Mouse (Mus musculus) testis, adult 2 months (tissue): ENCODE measurements around the gene Cars2. TPM values are rescaled to one million over a fixed set of nuclear protein-coding genes. Genes with fewer than 3 reads are reported as not detected.
"Not testable (repeated sequence)": the region's sequence is repeated elsewhere in the genome, so short reads cannot be mapped to it uniquely, and the experiment has no call there.

ENCODE experiments used
- H3K27ac ChIP-seq: fragments of 200-500 bp; 2 replicates; pipeline ENCODE4 v1.5.1; 2012; ENCODE audit warnings: low read depth, low read length; ENCODE audit not compliant: control insufficient read depth, insufficient read depth
- H3K27me3 ChIP-seq: fragments of 200-500 bp; 2 replicates; pipeline ENCODE4 v1.6.1; 2012; ENCODE audit warnings: mild to moderate bottlenecking, low read length, moderate library complexity; ENCODE audit not compliant: control insufficient read depth, insufficient read depth
- H3K36me3 ChIP-seq: fragments of 200-500 bp; 2 replicates; pipeline ENCODE4 v1.6.1; 2012; ENCODE audit warnings: mild to moderate bottlenecking, low read length; ENCODE audit not compliant: control insufficient read depth, insufficient read depth
- H3K4me1 ChIP-seq: fragments of 200-500 bp; 2 replicates; pipeline ENCODE4 v1.6.1; 2012; ENCODE audit warnings: low read length; ENCODE audit not compliant: control insufficient read depth, insufficient read depth
- H3K4me3 ChIP-seq: fragments of 200-500 bp; 2 replicates; pipeline ENCODE4 v1.5.1; 2012; ENCODE audit warnings: low read depth, mild to moderate bottlenecking, low read length, moderate library complexity, mixed read lengths; ENCODE audit not compliant: control insufficient read depth
- CTCF ChIP-seq: fragments of 200-500 bp; IDR thresholded peaks from 2 replicates; pipeline ENCODE4 v1.5.1; 2012; ENCODE audit warnings: low read depth, mild to moderate bottlenecking, inconsistent platforms, low read length, moderate library complexity; ENCODE audit not compliant: control insufficient read depth, insufficient read depth, insufficient replicate concordance
- POLR2A ChIP-seq: fragments of 200-500 bp; IDR thresholded peaks from 2 replicates; pipeline ENCODE4 v1.6.1; 2012; ENCODE audit warnings: low read depth, mild to moderate bottlenecking, inconsistent platforms, low read length, moderate library complexity; ENCODE audit not compliant: control insufficient read depth
- polyA plus RNA-seq: library from polyadenylated mRNA; depleted of rRNA; stranded (reverse); fragments of >200 nt; gene quantifications from 2 replicates; pipeline ENCODE4 v1.2.3, GENCODE M21; 2012

Gene Cars2
- polyA plus RNA-seq, 1 experiment: 21.5 TPM

- Histone ChIP-seq H3K27ac (peak within 1 kb of the TSS; percentile 92), H3K4me1 (peaks cover 4% of the 10 kb centered on the region), H3K27me3 (no peaks in the 10 kb centered on the region), H3K36me3 (no peaks in the 10 kb centered on the region), H3K4me3 (peak within 1 kb of the TSS; percentile 89)
- no peak for TF ChIP-seq CTCF
- peak; percentile 81 for TF ChIP-seq POLR2A
Observed at GRCm38 (mm10) chr8:11497017-11497990, 53.3 kb downstream of the Cars2 start, which contains the start of gene Naxd. Gene Naxd (plus strand): TSS chr8:11497506.

- H3K4me1 ChIP-seq, H3K36me3 ChIP-seq, H3K27ac ChIP-seq, H3K4me3 ChIP-seq, H3K27me3 ChIP-seq: not testable (repeated sequence)
Observed at GRCm38 (mm10) chr8:11492340-11492739, 58.2 kb downstream of the Cars2 start.

GRCm38 (mm10) chr8:11487229-11487628 is 63.4 kb downstream of the Cars2 start:
- Histone ChIP-seq H3K36me3 (no peaks in the 10 kb centered on the region), H3K4me3 (no peak overlapping the region), H3K27ac (no peak overlapping the region), H3K4me1 (no peaks in the 10 kb centered on the region), H3K27me3 (no peaks in the 10 kb centered on the region)
- TF ChIP-seq POLR2A (no peak), CTCF (no peak)

GRCm38 (mm10) chr8:11486142-11486541 is 64.4 kb downstream of the Cars2 start:
- Histone ChIP-seq H3K27me3 (no peaks in the 10 kb centered on the region), H3K36me3 (no peaks in the 10 kb centered on the region)

GRCm38 (mm10) chr8:11482537-11482936 is 68.0 kb downstream of the Cars2 start:
- Histone ChIP-seq H3K27ac (no peak overlapping the region; the same call in 1 of the 2 replicates), H3K4me3 (no peak overlapping the region), H3K4me1 (peaks cover 27% of the 10 kb centered on the region), H3K27me3 (no peaks in the 10 kb centered on the region), H3K36me3 (no peaks in the 10 kb centered on the region)
- TF ChIP-seq CTCF: no peak
- TF ChIP-seq POLR2A: no peak

More at GRCm38 (mm10) chr8:11486142-11486541, 64.4 kb downstream of the Cars2 start:
- peak; percentile 79 for TF ChIP-seq CTCF
- TF ChIP-seq POLR2A: no peak
- peaks cover 4% of the 10 kb centered on the region for H3K4me1 ChIP-seq
- no peak overlapping the region for H3K27ac ChIP-seq
- H3K4me3 ChIP-seq: no peak overlapping the region

DNA sequence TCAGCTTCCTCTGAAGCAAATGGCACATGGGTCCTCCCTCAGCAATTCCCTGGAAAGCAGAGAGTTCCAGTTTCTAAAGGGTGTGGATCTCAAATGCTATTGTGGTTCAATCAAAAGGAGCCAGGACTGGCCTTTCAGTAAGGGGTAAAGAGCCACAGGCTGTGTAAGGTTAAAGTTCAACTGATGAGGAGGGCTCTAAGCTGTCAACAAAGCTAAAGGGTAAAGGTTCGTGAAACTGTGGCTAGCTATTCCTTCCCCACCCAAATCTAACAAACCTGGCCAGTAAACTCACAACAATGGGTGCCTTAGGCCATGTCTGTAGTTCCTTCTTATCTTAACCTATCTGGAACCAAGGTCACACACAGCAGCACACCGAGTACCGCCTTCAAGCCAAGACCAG is 68.7 kb downstream of the Cars2 start:
- Histone ChIP-seq H3K4me1 (peaks cover 30% of the 10 kb centered on the region), H3K4me3 (no peak overlapping the region), H3K27me3 (no peaks in the 10 kb centered on the region), H3K36me3 (no peaks in the 10 kb centered on the region), H3K27ac (peak overlapping the region; percentile 24; the same call in 1 of the 2 replicates)
- no peak for TF ChIP-seq CTCF
- no peak for TF ChIP-seq POLR2A

DNA sequence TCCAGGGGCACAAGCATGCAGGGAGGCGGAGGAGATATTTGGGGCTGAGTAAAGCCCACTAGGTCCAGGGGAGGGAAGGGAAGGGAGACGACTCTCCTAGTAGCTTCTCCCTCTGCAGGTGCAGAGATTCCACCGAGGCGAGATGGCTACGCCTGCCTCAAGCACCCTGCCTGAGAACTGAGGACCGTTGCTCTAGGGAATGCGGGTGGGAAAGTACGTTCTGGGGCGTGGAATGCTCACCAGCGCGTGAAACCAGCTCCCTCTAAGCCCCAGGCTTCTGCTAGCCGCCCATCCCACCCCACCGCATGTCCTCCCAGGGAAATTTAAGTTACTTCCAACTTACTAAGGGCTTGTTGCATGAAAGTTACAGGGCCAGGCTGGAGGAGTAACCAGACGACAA is 71.0 kb downstream of the Cars2 start:
- Histone ChIP-seq H3K36me3 (no peaks in the 10 kb centered on the region), H3K27ac (peak overlapping the region; percentile 77), H3K4me3 (peak overlapping the region; percentile 71), H3K4me1 (peaks cover 36% of the 10 kb centered on the region), H3K27me3 (no peaks in the 10 kb centered on the region)
- peak; percentile 77; the same call in 1 of the 2 replicates for TF ChIP-seq POLR2A
- no peak for TF ChIP-seq CTCF
